Mouse (Mus musculus): ENCODE measurements around the gene A930002H24Rik.
"Not testable (repeated sequence)": the region's sequence is repeated elsewhere in the genome, so short reads cannot be mapped to it uniquely, and the experiment has no call there.

The A930002H24Rik gene

GRCm38 (mm10) chr17:63863647-63864149, at the start of gene A930002H24Rik:
Gene A930002H24Rik (minus strand): TSS chr17:63863791.
- DNase-seq (ENCODE audit: low spot score) = peak; percentile 99

GRCm38 (mm10) chr17:63909297-63909696, 45.7 kb upstream of the A930002H24Rik start:
- no peak for DNase-seq (ENCODE audit: low spot score)

- no peak for DNase-seq (ENCODE audit: low spot score)
Measured at GRCm38 (mm10) chr17:63897050-63897449, 33.5 kb upstream of the A930002H24Rik start.

- DNase-seq (ENCODE audit: low spot score) = no peak
Measured at GRCm38 (mm10) chr17:63895829-63896228, 32.2 kb upstream of the A930002H24Rik start.

- DNase-seq (ENCODE audit: low spot score) = no peak
Measured at GRCm38 (mm10) chr17:63890611-63891010, 27.0 kb upstream of the A930002H24Rik start.

GRCm38 (mm10) chr17:63886988-63887387, 23.4 kb upstream of the A930002H24Rik start:
- DNase-seq (ENCODE audit: low spot score) = no peak

- DNase-seq (ENCODE audit: low spot score) = no peak
Measured at GRCm38 (mm10) chr17:63880009-63880408, 16.4 kb upstream of the A930002H24Rik start.

GRCm38 (mm10) chr17:63878889-63879288, 15.3 kb upstream of the A930002H24Rik start:
- no peak for DNase-seq (ENCODE audit: low spot score)

GRCm38 (mm10) chr17:63871773-63872172, 8.2 kb upstream of the A930002H24Rik start:
- no peak for DNase-seq (ENCODE audit: low spot score)

GRCm38 (mm10) chr17:63864171-63864571, 580 bp upstream of the A930002H24Rik start:
- DNase-seq (ENCODE audit: low spot score) = peak; percentile 67

GRCm38 (mm10) chr17:63863012-63863630, 470 bp downstream of the A930002H24Rik start, which contains the start of gene Fer:
Gene Fer (plus strand): TSS chr17:63863062.
- no peak for DNase-seq (ENCODE audit: low spot score)

- DNase-seq (ENCODE audit: low spot score) = no peak
Measured at GRCm38 (mm10) chr17:63862399-63862798, 1.2 kb downstream of the A930002H24Rik start.

GRCm38 (mm10) chr17:63860988-63861387, 2.6 kb downstream of the A930002H24Rik start:
- no peak for DNase-seq (ENCODE audit: low spot score)

GRCm38 (mm10) chr17:63857023-63857544, 6.5 kb downstream of the A930002H24Rik start:
- no peak for DNase-seq (ENCODE audit: low spot score)

- no peak for DNase-seq (ENCODE audit: low spot score)
Measured at GRCm38 (mm10) chr17:63850016-63850415, 13.6 kb downstream of the A930002H24Rik start.

- peak; percentile 87 for DNase-seq (ENCODE audit: low spot score)
Measured at GRCm38 (mm10) chr17:63849566-63849965, 14.0 kb downstream of the A930002H24Rik start.

- DNase-seq (ENCODE audit: low spot score) = no peak
Measured at GRCm38 (mm10) chr17:63849151-63849550, 14.4 kb downstream of the A930002H24Rik start.

GRCm38 (mm10) chr17:63845766-63846165, 17.8 kb downstream of the A930002H24Rik start:
- DNase-seq (ENCODE audit: low spot score) = not testable (repeated sequence)

GRCm38 (mm10) chr17:63844936-63845335, 18.7 kb downstream of the A930002H24Rik start:
- no peak for DNase-seq (ENCODE audit: low spot score)

GRCm38 (mm10) chr17:63842226-63842625, 21.4 kb downstream of the A930002H24Rik start:
- no peak for DNase-seq (ENCODE audit: low spot score)

GRCm38 (mm10) chr17:63839636-63840269, 23.8 kb downstream of the A930002H24Rik start:
- DNase-seq (ENCODE audit: low spot score) = no peak

GRCm38 (mm10) chr17:63838144-63838543, 25.4 kb downstream of the A930002H24Rik start:
- no peak for DNase-seq (ENCODE audit: low spot score)

GRCm38 (mm10) chr17:63836641-63837040, 26.9 kb downstream of the A930002H24Rik start:
- DNase-seq (ENCODE audit: low spot score) = no peak

All from ovary, postnatal 36 days (tissue).